Mouse (Mus musculus): ENCODE data around the gene Ppbp. TPM values are rescaled to one million over a fixed set of nuclear protein-coding genes. Genes with fewer than 3 reads are reported as not detected.
A peak's percentile ranks its signal among the peaks of the same experiment; 100 is the strongest.
"Not testable (repeated sequence)": the region's sequence is repeated elsewhere in the genome, so short reads cannot be mapped to it uniquely, and the experiment has no call there.

Ppbp gene
- total RNA-seq, 1 experiment from 2014 or later, result 0.82 TPM

DNA sequence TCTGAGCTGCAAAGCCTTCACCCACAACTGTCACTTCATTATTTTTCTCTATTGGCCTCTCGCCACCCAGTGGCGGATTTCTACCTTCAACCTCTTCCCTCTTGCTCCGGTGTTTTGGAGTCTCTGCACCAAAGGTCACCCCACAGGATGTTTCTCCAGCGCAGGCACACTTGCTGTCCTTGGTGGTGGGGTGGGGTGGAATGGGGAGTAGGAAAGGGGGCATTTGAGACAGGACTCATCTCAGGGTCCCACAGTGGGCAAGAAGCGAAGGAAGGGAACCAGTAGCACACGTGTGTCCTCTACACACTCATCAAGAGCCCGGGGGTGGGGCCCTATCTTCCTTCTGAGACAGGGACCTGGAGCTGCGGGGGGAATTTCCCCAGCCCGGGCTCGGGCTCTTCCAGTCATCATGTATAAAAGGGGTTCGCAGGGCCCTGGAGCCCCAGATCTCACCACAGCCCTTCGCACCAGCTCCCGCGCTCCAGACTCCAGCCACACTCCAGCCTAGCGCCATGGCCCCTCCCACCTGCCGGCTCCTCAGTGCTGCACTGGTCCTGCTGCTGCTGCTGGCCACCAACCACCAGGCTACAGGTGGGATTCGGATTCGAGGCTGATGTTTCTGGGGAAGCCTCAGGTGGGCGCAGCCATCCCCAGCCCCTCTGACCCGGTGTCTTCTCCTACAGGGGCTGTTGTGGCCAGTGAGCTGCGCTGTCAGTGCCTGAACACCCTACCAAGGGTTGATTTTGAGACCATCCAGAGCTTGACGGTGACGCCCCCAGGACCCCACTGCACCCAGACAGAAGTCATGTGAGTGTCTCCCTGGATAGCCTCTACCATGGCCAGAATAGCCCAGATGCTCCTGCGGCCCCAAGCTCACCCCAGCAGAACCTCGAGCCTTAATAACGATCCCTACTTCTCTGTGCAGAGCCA lies 17.6 kb downstream of the Ppbp start, which contains the start of gene Cxcl3:
Gene Cxcl3, plus strand, starts transcription at position 445 of the 930 bp plus-strand sequence.
- ATAC-seq (replicated peaks; ENCODE audit: low read depth, poor library complexity, severe bottlenecking), result peak; percentile 61

DNA sequence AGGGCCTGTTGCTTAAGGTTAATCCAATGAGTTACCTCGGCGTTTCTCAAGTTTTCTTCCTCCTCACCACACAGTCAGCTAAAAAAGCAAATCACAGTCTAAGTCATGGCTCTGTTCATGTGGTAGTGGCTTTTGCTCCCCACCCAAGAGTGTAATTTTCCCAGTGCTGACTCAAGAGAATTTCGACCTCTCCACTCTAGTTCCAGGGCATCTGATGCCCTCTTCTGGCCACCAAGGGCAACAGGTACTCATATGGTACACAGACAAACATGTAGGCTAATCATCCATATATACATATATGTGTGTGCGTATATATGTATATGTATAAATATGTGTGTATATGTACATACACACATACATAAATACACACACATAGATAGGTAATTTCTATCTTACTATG lies 19.8 kb downstream of the Ppbp start:
- 0 out of 2 replicates have a peak, but pooled peaks have one; percentile 31 for ATAC-seq (replicated peaks; ENCODE audit: low read depth, poor library complexity, severe bottlenecking)

DNA sequence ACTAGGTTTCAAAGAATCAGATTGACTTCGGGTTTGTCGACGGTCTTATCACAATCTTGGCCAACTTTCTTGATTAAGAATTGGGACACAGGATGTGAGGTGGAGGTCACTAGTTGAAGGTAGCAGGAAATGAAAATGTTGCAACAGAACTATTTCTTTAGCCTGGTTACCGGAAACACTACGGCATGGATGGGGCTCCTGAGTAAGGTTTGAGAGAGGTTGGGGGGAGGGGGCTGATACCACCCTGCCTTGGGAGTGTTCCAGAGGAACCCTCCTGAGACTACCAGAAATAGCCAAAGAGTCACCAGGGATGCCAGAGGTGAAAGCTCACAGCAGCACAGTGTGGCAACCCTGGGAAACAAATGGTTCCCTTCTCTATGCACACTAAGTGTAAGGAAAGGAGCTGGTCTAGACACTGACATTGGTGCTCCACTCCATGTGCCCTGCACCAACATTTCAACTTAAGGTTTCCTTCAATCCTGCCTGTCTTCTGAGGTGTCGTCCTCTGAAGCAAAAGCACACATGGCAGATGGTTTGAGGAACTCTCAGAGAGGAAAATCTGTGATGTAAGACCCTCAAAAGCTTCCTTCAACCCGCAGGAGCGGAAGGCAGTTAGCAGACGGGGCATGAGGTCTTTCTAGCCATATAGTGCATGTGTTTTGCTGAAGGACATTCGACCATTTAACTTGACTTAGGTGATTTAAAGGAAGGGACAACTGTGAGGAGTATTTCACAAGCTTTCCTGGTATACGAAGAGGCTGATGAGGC lies 21.2 kb downstream of the Ppbp start:
- ATAC-seq (replicated peaks; ENCODE audit: low read depth, poor library complexity, severe bottlenecking), result peak; percentile 72

DNA sequence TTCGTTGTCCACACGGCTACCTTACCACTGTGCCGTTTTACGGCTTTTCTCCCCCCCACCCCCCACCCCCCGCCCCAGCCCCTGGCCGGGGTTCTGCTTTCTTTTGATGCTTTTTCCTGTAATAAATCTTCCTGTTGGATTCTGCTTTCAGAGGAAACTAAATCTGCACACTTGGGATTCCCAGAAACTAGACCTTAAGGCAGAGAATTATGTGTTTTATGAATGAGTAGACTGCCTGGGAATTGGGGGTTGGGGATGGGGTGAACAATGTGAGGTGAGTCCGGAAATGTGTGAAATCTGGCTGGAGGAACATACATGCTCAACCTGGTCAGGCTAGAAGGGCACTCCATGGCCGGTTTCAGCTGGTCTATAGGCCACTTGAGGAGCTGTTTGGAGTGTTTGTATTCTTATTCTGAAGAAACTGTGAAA lies 21.8 kb downstream of the Ppbp start:
- ATAC-seq (replicated peaks; ENCODE audit: low read depth, poor library complexity, severe bottlenecking), result no peak

DNA sequence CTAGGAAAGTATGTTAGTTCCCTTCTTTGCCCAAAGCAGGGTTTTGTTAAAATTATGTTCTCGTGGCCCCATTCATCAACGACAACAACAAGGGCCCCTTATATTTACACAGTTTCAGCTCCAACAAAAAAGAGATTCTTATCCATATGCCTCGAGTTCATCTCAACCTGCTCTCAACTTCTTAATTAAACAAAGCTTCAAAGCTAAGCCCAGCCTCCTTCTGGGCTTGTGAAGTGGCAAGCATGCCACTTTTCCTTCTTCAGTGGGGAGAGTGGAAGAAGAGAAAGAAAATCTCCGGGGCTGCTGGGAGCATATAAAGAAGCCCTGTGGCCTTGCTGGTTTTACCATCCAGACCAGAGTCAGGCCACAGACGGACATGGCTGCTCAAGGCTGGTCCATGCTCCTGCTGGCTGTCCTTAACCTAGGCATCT lies 25.9 kb downstream of the Ppbp start, which contains the start of gene Cxcl15:
Gene Cxcl15, plus strand, starts transcription at position 340 of the 431 bp plus-strand sequence.
- no peak for ATAC-seq (replicated peaks; ENCODE audit: low read depth, poor library complexity, severe bottlenecking)

DNA sequence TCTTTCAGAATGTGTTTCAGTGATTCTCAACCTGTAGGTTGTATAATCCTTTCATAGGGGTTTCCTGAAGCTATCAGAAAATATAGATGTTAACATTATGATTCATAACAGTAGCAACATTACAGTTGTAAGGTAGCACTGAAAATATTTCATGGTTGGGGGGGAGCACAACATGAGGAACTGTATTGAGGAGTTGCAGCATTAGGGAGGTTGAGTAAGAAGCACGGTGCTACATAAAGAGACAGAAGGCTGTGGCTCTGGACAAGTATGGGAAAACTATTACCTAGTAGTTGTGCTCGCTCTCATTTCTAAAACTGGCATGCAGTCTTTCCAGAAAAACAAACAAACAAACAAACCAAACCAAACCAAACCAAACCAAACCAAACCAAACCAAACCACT lies 27.1 kb downstream of the Ppbp start:
- ATAC-seq (replicated peaks; ENCODE audit: low read depth, poor library complexity, severe bottlenecking), result not testable (repeated sequence)

DNA sequence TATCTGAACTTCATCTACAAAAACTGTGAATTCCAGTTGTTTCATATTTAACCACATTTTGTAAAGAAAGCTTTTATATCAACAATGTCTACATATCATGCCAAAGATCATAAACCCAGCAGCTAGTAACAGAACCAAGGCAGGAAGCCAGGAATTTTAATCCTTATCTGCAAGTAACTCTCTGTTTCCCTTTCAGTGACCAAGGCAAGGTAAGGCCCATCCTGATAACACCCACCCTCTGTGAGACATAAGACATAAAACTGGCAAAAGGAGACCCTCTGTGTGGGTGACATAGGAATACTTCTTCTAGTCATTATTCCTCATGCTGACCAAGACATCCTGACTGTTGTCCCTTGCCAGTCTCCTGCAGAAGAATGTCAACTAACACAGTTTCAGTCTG lies 36.3 kb downstream of the Ppbp start:
- no peak for ATAC-seq (replicated peaks; ENCODE audit: low read depth, poor library complexity, severe bottlenecking)

DNA sequence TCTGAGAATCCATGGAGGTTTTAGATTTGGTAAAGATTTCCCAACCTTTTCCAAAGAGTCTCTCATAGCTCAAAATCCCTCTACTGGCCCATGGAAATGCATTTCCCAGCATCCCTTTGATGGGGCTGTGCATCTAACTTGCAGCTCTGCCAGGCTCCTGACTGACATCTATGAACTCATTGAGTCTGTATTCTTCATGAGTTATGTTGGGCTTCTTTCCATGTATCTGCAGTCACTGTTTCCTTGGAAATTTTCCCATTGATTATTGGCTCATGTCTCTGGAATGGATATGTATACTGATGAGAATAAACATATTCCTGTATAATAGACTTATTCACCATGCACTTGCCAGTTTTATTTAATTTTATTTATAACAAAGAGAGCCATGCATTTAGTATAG lies 37.7 kb downstream of the Ppbp start:
- ATAC-seq (replicated peaks; ENCODE audit: low read depth, poor library complexity, severe bottlenecking), result no peak

DNA sequence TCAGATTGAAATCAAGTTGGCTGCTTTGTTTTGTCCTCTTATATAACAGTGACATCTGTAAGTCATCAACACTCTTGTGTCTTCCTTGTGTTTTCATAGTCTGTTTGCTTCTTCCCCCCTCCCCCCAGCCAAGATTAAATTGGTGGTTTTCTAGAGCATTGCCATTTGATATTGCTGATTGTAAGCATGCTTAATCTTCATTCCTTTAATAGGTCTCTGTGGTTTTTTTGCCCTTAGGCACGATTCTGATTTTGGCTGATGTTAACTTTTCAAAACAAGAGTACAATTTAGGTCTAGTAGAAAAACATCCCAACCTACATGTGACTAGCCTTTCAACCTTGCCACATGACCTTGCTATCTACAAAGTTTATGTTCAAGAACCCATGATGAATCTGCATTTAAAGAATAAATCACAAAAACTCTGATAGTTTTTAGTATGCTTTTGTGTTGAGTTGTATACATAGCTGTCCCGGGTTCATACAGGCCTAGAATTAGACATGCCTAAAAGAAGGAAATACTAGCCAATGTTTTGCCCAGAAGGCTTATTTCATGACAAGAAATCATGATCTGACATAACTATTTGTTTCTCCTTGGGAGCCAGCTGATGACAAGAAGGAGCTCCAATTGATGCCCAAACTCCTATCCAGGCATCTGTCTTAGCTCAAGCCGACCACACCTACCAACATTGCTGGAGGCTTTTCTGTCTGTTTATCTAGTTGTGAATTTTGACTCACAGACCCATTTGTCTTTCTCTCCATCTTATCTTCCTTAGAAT lies 39.0 kb downstream of the Ppbp start:
- ATAC-seq (replicated peaks; ENCODE audit: low read depth, poor library complexity, severe bottlenecking), result no peak

Other genes starting within 250 kb of the Ppbp start
- gene Afm, start 249.6 kb upstream of the Ppbp start, total RNA-seq (2017), result not detected in 2 replicates
- gene 5830473C10Rik, start 207.4 kb upstream of the Ppbp start, total RNA-seq (2017), result 0.09 TPM in 1 of 2 replicates, not detected in the other
- 1.6 TPM in 1 of 2 replicates, not detected in the other for gene Rassf6, start 127.9 kb upstream of the Ppbp start, total RNA-seq (2017)
- not detected in 2 replicates for gene Cxcl5, start 9.2 kb upstream of the Ppbp start, total RNA-seq (2017)
- gene Pf4, start 3.9 kb downstream of the Ppbp start, total RNA-seq (2017), result 138 and 211 TPM in 2 replicates
- 0.05 TPM in 1 of 2 replicates, not detected in the other for gene Cxcl3, start 17.6 kb downstream of the Ppbp start, total RNA-seq (2017)
- not detected in 2 replicates for gene Cxcl15, start 26.0 kb downstream of the Ppbp start, total RNA-seq (2017)
- gene Cxcl1, start 122.7 kb downstream of the Ppbp start, total RNA-seq (2017), result not detected in 2 replicates
- gene Cxcl2, start 135.4 kb downstream of the Ppbp start, total RNA-seq (2017), result 36.0 and 36.3 TPM in 2 replicates
- 26.4 and 31.0 TPM in 2 replicates for gene Mthfd2l, start 162.6 kb downstream of the Ppbp start, total RNA-seq (2017)